ENCODE assay signal across 18 mouse cellular contexts in the genomic region with DNA sequence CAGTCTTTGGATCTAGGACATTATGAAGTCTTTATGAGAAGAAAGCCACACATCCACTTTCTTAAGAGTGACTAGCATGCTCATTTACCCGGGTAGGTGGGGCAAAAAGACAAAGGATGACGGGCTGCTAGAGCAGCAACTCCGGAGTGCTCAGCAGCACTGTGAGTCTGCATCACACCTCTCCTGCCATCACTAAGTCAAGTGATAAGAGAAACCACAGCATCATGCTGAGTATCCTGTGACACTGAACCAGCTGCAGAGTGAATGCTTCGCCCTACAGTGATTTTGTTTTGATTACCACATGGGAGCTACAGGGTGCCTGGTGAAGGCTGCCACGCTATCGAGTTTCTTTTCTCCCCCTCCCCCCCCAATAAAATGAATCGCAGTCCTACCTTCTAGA.
DNase-seq lines count a peak whose midpoint lies in the region; ATAC-seq lines count a peak whose summit lies in the region.
"Had no signal": no experiment of that assay in that cellular context is flagged by ENCODE, and none has a peak within 500 bp of the region (broad histone marks: within the 10 kb centered on the region; RNA-seq: fewer than 3 reads in every experiment).

No protein-coding gene starts in this region.

- DNase-seq in heart, adult 8-10 months (ENCODE audit: low spot score): no peak
- peak; percentile 25 for DNase-seq in CD4-positive, CD25-positive, alpha-beta regulatory T cell, adult 2 months (ENCODE audit: low read depth, low spot score)
- DNase-seq in NIH3T3 (ENCODE audit: low read depth): peak; percentile 17
- DNase-seq in retina, postnatal 1 day: no peak
- no peak for DNase-seq in layer of hippocampus, adult 18-20 months (ENCODE audit: low spot score in 2 of 2)
- DNase-seq: adrenal gland, adult 2 months; cerebellum, postnatal 10 days; right cerebral cortex, adult 18-20 months; thymus, postnatal 4 days had no signal

- H3K4me3 ChIP-seq in heart, embryonic 13.5 days: no peak overlapping the region
- peak overlapping the region; percentile 76 for H3K4me3 ChIP-seq in megakaryocyte, embryonic 14.5 days (replicated peaks)
- H3K4me3 ChIP-seq in intestine, embryonic 15.5 days (replicated peaks): no peak overlapping the region
- H3K4me3 ChIP-seq: embryonic facial prominence, embryonic 13.5 days; heart, embryonic 15.5 days; hindbrain, embryonic 12.5 days had no signal

- no peak for ATAC-seq in heart, embryonic 13.5 days (ENCODE audit: extremely low read depth, insufficient number of reproducible peaks, low FRiP score, low TSS enrichment)
- ATAC-seq in intestine, embryonic 15.5 days: no peak
- ATAC-seq: forebrain, embryonic 16.5 days; lung, postnatal 0 days had no signal

- peaks cover 58% of the 10 kb centered on the region for H3K4me1 ChIP-seq in heart, embryonic 13.5 days
- peaks cover 72% of the 10 kb centered on the region for H3K4me1 ChIP-seq in megakaryocyte, embryonic 14.5 days
- peaks cover 3% of the 10 kb centered on the region for H3K4me1 ChIP-seq in intestine, embryonic 15.5 days (replicated peaks)
- H3K4me1 ChIP-seq: hindbrain, embryonic 12.5 days had no signal

- H3K27me3 ChIP-seq in heart, embryonic 13.5 days (replicated peaks): no peaks in the 10 kb centered on the region
- H3K27me3 ChIP-seq in megakaryocyte, embryonic 14.5 days (replicated peaks): peaks cover 32% of the 10 kb centered on the region
- no peaks in the 10 kb centered on the region for H3K27me3 ChIP-seq in intestine, embryonic 15.5 days (replicated peaks)
- H3K27me3 ChIP-seq: embryonic facial prominence, embryonic 13.5 days; heart, embryonic 15.5 days; hindbrain, embryonic 12.5 days had no signal

- H3K36me3 ChIP-seq in heart, embryonic 13.5 days: no peaks in the 10 kb centered on the region
- H3K36me3 ChIP-seq in megakaryocyte, embryonic 14.5 days (replicated peaks; ENCODE audit: low read length): no peaks in the 10 kb centered on the region
- H3K36me3 ChIP-seq in intestine, embryonic 15.5 days: no peaks in the 10 kb centered on the region
- H3K36me3 ChIP-seq: embryonic facial prominence, embryonic 13.5 days; heart, embryonic 15.5 days; hindbrain, embryonic 12.5 days had no signal

- peak overlapping the region; percentile 88; the same call in 1 of the 2 replicates for H3K27ac ChIP-seq in heart, embryonic 13.5 days (replicated peaks)
- H3K27ac ChIP-seq in intestine, embryonic 15.5 days: no peak overlapping the region
- H3K27ac ChIP-seq: embryonic facial prominence, embryonic 13.5 days; hindbrain, embryonic 12.5 days; liver, embryonic 14.5 days had no signal

- 0 out of 2 replicates have a peak overlapping the region, but pooled peaks have one; percentile 3 for H3K4me2 ChIP-seq in heart, embryonic 13.5 days
- no peak overlapping the region for H3K4me2 ChIP-seq in intestine, embryonic 15.5 days (replicated peaks)
- H3K4me2 ChIP-seq: embryonic facial prominence, embryonic 13.5 days; heart, embryonic 15.5 days; hindbrain, embryonic 12.5 days had no signal

- 21% methylated on average over 7 of the region's 7 CpGs for WGBS in heart, embryonic 13.5 days
- 68% methylated on average over 7 of the region's 7 CpGs for WGBS in intestine, embryonic 15.5 days

- H3K9ac ChIP-seq in heart, embryonic 13.5 days: no peak overlapping the region
- H3K9ac ChIP-seq in intestine, embryonic 15.5 days: no peak overlapping the region
- H3K9ac ChIP-seq: embryonic facial prominence, embryonic 13.5 days; heart, embryonic 15.5 days; hindbrain, embryonic 12.5 days; liver, embryonic 14.5 days had no signal

- no peaks in the 10 kb centered on the region for H3K9me3 ChIP-seq in heart, embryonic 13.5 days
- H3K9me3 ChIP-seq in megakaryocyte, embryonic 14.5 days: no peaks in the 10 kb centered on the region
- H3K9me3 ChIP-seq in intestine, embryonic 15.5 days: no peaks in the 10 kb centered on the region
- H3K9me3 ChIP-seq: embryonic facial prominence, embryonic 13.5 days; heart, embryonic 15.5 days; hindbrain, embryonic 12.5 days had no signal

Comparison
In these comparisons a context has a peak if more than half of its experiments do, and no peak if none do; other contexts are left out.
1. DNase-seq: peak in CD4-positive, CD25-positive, alpha-beta regulatory T cell, adult 2 months (single experiment) and NIH3T3 (single experiment); none in heart, adult 8-10 months (single experiment), retina, postnatal 1 day (single experiment) and layer of hippocampus, adult 18-20 months (0 of 2).